In the genomic region with DNA sequence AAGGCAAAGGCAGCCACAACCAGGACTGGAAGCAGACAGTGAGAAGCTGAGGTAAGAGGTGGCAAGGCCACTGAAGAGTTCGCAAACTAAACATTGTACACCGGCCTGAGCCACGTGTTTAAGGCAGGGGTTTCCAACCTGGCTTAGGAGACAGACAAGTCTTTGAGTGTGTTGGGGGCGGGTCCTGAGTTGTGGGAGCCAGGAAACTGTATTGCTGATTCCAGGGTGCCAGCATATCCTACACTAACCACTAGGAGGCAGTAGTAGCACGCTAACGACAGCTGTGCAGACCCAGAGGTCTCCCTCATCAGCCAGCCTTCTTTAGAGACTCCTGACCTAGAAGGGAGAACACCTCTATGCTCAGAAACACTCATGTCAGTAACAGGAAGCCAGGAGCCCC, we compare ENCODE assay signal across 10 mouse cellular contexts. TPM values are rescaled to one million over a fixed set of nuclear protein-coding genes. Genes with fewer than 3 reads are reported as not detected.
DNase-seq lines count a peak whose midpoint lies in the region; ATAC-seq and TF ChIP-seq lines count a peak whose summit lies in the region.
"Had no signal": no experiment of that assay in that cellular context is flagged by ENCODE, and none has a peak within 500 bp of the region (broad histone marks: within the 10 kb centered on the region; RNA-seq: fewer than 3 reads in every experiment).

No protein-coding gene starts in this region.

- H3K27ac ChIP-seq in kidney, adult 2 months (ENCODE audit: insufficient read depth, low read depth, low read length), result no peak overlapping the region
- H3K27ac ChIP-seq in kidney, embryonic 15.5 days, result no peak overlapping the region
- H3K27ac ChIP-seq in MEL (ENCODE audit: control insufficient read depth, low read depth, low read length), result no peak overlapping the region
- H3K27ac ChIP-seq in lung, embryonic 14.5 days (ENCODE audit: low read depth), result no peak overlapping the region
- H3K27ac ChIP-seq: macrophage had no signal

- TF ChIP-seq POLR2A in kidney, adult 2 months (IDR thresholded peaks at IDR 0.05; ENCODE audit: low read depth, low read length), result no peak
- no peak for TF ChIP-seq POLR2A in MEL (IDR thresholded peaks at IDR 0.05; ENCODE audit: control insufficient read depth in 1 of 2, insufficient read depth in 1 of 2, low read depth in 1 of 2, low read length in 2 of 2, poor library complexity in 1 of 2)

- WGBS in kidney, adult 2 months, result 22% methylated on average over 6 of the region's 6 CpGs
- 16% methylated on average over 6 of the region's 6 CpGs for WGBS in kidney, embryonic 15.5 days
- 17% methylated on average over 6 of the region's 6 CpGs for WGBS in lung, embryonic 14.5 days

- TF ChIP-seq EP300 in MEL (IDR thresholded peaks at IDR 0.05; ENCODE audit: low read depth in 1 of 2, low read length in 2 of 2), result no peak

- no peaks in the 10 kb centered on the region for H3K9me3 ChIP-seq in kidney, embryonic 15.5 days (replicated peaks)
- H3K9me3 ChIP-seq in MEL (replicated peaks; ENCODE audit: insufficient read depth, low read length), result no peaks in the 10 kb centered on the region
- no peaks in the 10 kb centered on the region for H3K9me3 ChIP-seq in lung, embryonic 14.5 days (ENCODE audit: low read depth, low read length)

- no peak overlapping the region for H3K9ac ChIP-seq in kidney, embryonic 15.5 days
- H3K9ac ChIP-seq in MEL (ENCODE audit: control insufficient read depth, low read depth, low read length, poor library complexity, severe bottlenecking), result no peak overlapping the region
- no peak overlapping the region for H3K9ac ChIP-seq in lung, embryonic 14.5 days

- no peaks in the 10 kb centered on the region; the same call in 1 of the 2 replicates for H3K4me1 ChIP-seq in kidney, adult 2 months (ENCODE audit: control insufficient read depth, insufficient read depth, low read length)
- H3K4me1 ChIP-seq in kidney, embryonic 15.5 days, result peaks cover 6% of the 10 kb centered on the region; the same call in 1 of the 2 replicates
- no peaks in the 10 kb centered on the region for H3K4me1 ChIP-seq in MEL (ENCODE audit: control insufficient read depth in 1 of 2, insufficient read depth in 2 of 2, low read length in 2 of 2)
- H3K4me1 ChIP-seq in lung, embryonic 14.5 days (ENCODE audit: insufficient read depth), result no peaks in the 10 kb centered on the region

- no peak for ATAC-seq in kidney, embryonic 15.5 days (replicated peaks; ENCODE audit: low FRiP score)
- no peak for ATAC-seq in lung, embryonic 14.5 days (ENCODE audit: insufficient read depth)

- no peak overlapping the region for H3K4me3 ChIP-seq in kidney, adult 2 months (ENCODE audit: insufficient read depth, low read depth, low read length)
- no peak overlapping the region for H3K4me3 ChIP-seq in kidney, embryonic 15.5 days (replicated peaks)
- H3K4me3 ChIP-seq in MEL (ENCODE audit: control insufficient read depth in 1 of 2, insufficient read depth in 1 of 2, low read depth in 2 of 2, low read length in 2 of 2), result no peak overlapping the region
- H3K4me3 ChIP-seq in lung, embryonic 14.5 days (ENCODE audit: low read depth, low read length), result no peak overlapping the region

- TF ChIP-seq RAD21 in MEL (IDR thresholded peaks at IDR 0.05; ENCODE audit: low read depth, low read length), result peak; percentile 90

- H3K27me3 ChIP-seq in kidney, adult 2 months (replicated peaks; ENCODE audit: control insufficient read depth, insufficient read depth, low read length), result 0 out of 2 replicates have a peak, but pooled peaks cover 1% of the 10 kb centered on the region
- H3K27me3 ChIP-seq in kidney, embryonic 15.5 days, result no peaks in the 10 kb centered on the region
- peaks cover 31 to 41% of the 10 kb centered on the region in 2 experiments for H3K27me3 ChIP-seq in MEL (ENCODE audit: control insufficient read depth in 1 of 2, insufficient read depth in 2 of 2, low read length in 2 of 2)
- no peaks in the 10 kb centered on the region for H3K27me3 ChIP-seq in lung, embryonic 14.5 days (ENCODE audit: insufficient read depth, low read length)

- no peaks in the 10 kb centered on the region for H3K79me2 ChIP-seq in MEL (ENCODE audit: control insufficient read depth, insufficient read depth, low read length, poor library complexity)

- intact Hi-C loops in left cerebral cortex, postnatal 36 days (cut with DNase I), result loop anchor here (5.0 kb wide), 1 partner anchor 57 kb away; no protein-coding TSS in a partner anchor

- no peaks in the 10 kb centered on the region for H3K36me3 ChIP-seq in kidney, adult 2 months (ENCODE audit: control insufficient read depth, insufficient read depth, low read length)
- H3K36me3 ChIP-seq in kidney, embryonic 15.5 days, result no peaks in the 10 kb centered on the region
- no peaks in the 10 kb centered on the region for H3K36me3 ChIP-seq in MEL (ENCODE audit: control insufficient read depth in 1 of 2, insufficient read depth in 2 of 2, low read length in 2 of 2)
- no peaks in the 10 kb centered on the region for H3K36me3 ChIP-seq in lung, embryonic 14.5 days (ENCODE audit: insufficient read depth)

- peak; percentile 85 for TF ChIP-seq CTCF in kidney, adult 2 months (conservative IDR thresholded peaks at IDR 0.05; ENCODE audit: insufficient read depth, insufficient read length, low read depth, low read length)
- TF ChIP-seq CTCF in MEL (IDR thresholded peaks at IDR 0.05 in 2 of 3, conservative IDR thresholded peaks at IDR 0.05 in 1 of 3; ENCODE audit: control insufficient read depth in 1 of 3, insufficient read depth in 1 of 3, low read depth in 2 of 3, low read length in 3 of 3, poor library complexity in 1 of 3, severe bottlenecking in 1 of 3), result peak; percentile 83 to 90 (median 86)
- TF ChIP-seq CTCF in lung, embryonic 14.5 days (IDR thresholded peaks at IDR 0.05; ENCODE audit: low read depth), result peak; percentile 70

- no peak overlapping the region for H3K4me2 ChIP-seq in kidney, embryonic 15.5 days
- H3K4me2 ChIP-seq in lung, embryonic 14.5 days, result no peak overlapping the region

- peak; percentile 59 for DNase-seq in kidney, adult 2 months
- DNase-seq in MEL (ENCODE audit: low read depth, low spot score), result peak; percentile 82
- peak; percentile 69 for DNase-seq in embryo, embryonic 9.5 days (ENCODE audit: extremely low spot score)
- peak; percentile 68 for DNase-seq in lung, embryonic 14.5 days
- DNase-seq in thymus, postnatal 4 days, result peak; percentile 69
- no peak for DNase-seq in left cerebral cortex, postnatal 36 days (ENCODE audit: low spot score in 2 of 2)
- DNase-seq in layer of hippocampus, postnatal 10 days (ENCODE audit: low spot score in 2 of 2), result no peak

TF ChIP-seq in MEL, 35 proteins besides CTCF, POLR2A, EP300 and RAD21 (continues in another document):
- no peak for TF ChIP-seq MEF2A (IDR thresholded peaks at IDR 0.05; ENCODE audit: extremely low read depth, insufficient replicate concordance, low read depth, low read length, poor library complexity, severe bottlenecking)
- TF ChIP-seq SMC3 (IDR thresholded peaks at IDR 0.05; ENCODE audit: low read depth, low read length), result peak; percentile 80
- TF ChIP-seq CHD1 (IDR thresholded peaks at IDR 0.05; ENCODE audit: low read depth, low read length), result no peak
- TF ChIP-seq TAL1 (IDR thresholded peaks at IDR 0.05; ENCODE audit: low read length), result no peak
- TF ChIP-seq CHD2 (IDR thresholded peaks at IDR 0.05; ENCODE audit: low read length), result no peak
- TF ChIP-seq KAT2A (conservative IDR thresholded peaks at IDR 0.05; ENCODE audit: low read depth, low read length), result no peak
- 0 out of 2 replicates have a peak, but pooled peaks have one; percentile 34 for TF ChIP-seq MAZ (IDR thresholded peaks at IDR 0.05; ENCODE audit: low read depth, low read length)
- no peak for TF ChIP-seq ELF1 (IDR thresholded peaks at IDR 0.05; ENCODE audit: low read depth, low read length)
- TF ChIP-seq POLR2AphosphoS2 (IDR thresholded peaks at IDR 0.05; ENCODE audit: low read length), result no peak
- TF ChIP-seq E2F4 (IDR thresholded peaks at IDR 0.05; ENCODE audit: borderline replicate concordance, low read depth, low read length), result no peak
- TF ChIP-seq ETS1 (IDR thresholded peaks at IDR 0.05; ENCODE audit: low read depth, low read length), result no peak
- 0 out of 2 replicates have a peak, but pooled peaks have one; percentile 46 for TF ChIP-seq MYC (IDR thresholded peaks at IDR 0.05; ENCODE audit: low read depth, low read length)
- TF ChIP-seq GABPA (IDR thresholded peaks at IDR 0.05; ENCODE audit: low read depth, low read length), result no peak
- no peak for TF ChIP-seq NELFE (IDR thresholded peaks at IDR 0.05; ENCODE audit: low read depth, low read length)
- peak; percentile 82 for TF ChIP-seq ZC3H11A (IDR thresholded peaks at IDR 0.05; ENCODE audit: low read depth, low read length)

RNA-seq across cellular contexts. Expression of gene Irgm2, which starts 35.7 kb away (rescaled TPM):
- polyA plus RNA-seq in kidney, adult 2 months (2012; rRNA removed), result 14.7 and 18.9 TPM in 2 replicates
- polyA plus RNA-seq in kidney, embryonic 15.5 days (2015; fragmentation: Nextera tagmentation; extraction: Ambion mirVana), result 2.1 and 2.4 TPM in 2 replicates
- total RNA-seq in MEL (2012; rRNA removed), result 0.49 and 1.1 TPM in 2 replicates
- polyA plus RNA-seq in MEL (2012; ENCODE audit: insufficient read depth in 1 of 2, insufficient read length in 2 of 2, low read depth in 1 of 2, low replicate concordance in 2 of 2, missing spikeins in 1 of 2), result 1 to 10 TPM in 1 of 2 experiments, not detected in 1; 1.1 TPM
- 1.8 and 1.9 TPM in 2 replicates for polyA plus RNA-seq in lung, embryonic 14.5 days (2014; fragmentation: Nextera tagmentation; extraction: Ambion mirVana)
- 1 to 10 TPM; 2.3 to 2.7 TPM for total RNA-seq in left cerebral cortex, postnatal 36 days (2021)
- 1 to 10 TPM; 1.2 to 1.6 TPM for total RNA-seq in layer of hippocampus, postnatal 10 days (2021)

RNA-seq across cellular contexts. Expression of gene Igtp, which starts 35.8 kb away (rescaled TPM):
- 15.9 and 18.6 TPM in 2 replicates for polyA plus RNA-seq in kidney, adult 2 months (2012; rRNA removed)
- 4.5 and 4.6 TPM in 2 replicates for polyA plus RNA-seq in kidney, embryonic 15.5 days (2015; fragmentation: Nextera tagmentation; extraction: Ambion mirVana)
- 2.9 and 3.7 TPM in 2 replicates for total RNA-seq in MEL (2012; rRNA removed)
- 1 to 10 TPM in 1 of 2 experiments, not detected in 1; 3.6 TPM for polyA plus RNA-seq in MEL (2012; ENCODE audit: insufficient read depth in 1 of 2, insufficient read length in 2 of 2, low read depth in 1 of 2, low replicate concordance in 2 of 2, missing spikeins in 1 of 2)
- 3.7 and 4.3 TPM in 2 replicates for polyA plus RNA-seq in lung, embryonic 14.5 days (2014; fragmentation: Nextera tagmentation; extraction: Ambion mirVana)
- total RNA-seq in left cerebral cortex, postnatal 36 days (2021), result 1 to 10 TPM; 3.6 to 3.8 TPM
- under 1 TPM; 0.85 to 0.94 TPM for total RNA-seq in layer of hippocampus, postnatal 10 days (2021)

RNA-seq across cellular contexts. Expression of gene 4930438A08Rik, which starts 39.4 kb away (rescaled TPM):
- not detected in 2 replicates for polyA plus RNA-seq in kidney, adult 2 months (2012; rRNA removed)
- polyA plus RNA-seq in kidney, embryonic 15.5 days (2015; fragmentation: Nextera tagmentation; extraction: Ambion mirVana), result 0.18 TPM in 1 of 2 replicates, not detected in the other
- not detected in 2 replicates for total RNA-seq in MEL (2012; rRNA removed)
- polyA plus RNA-seq in MEL (2012; ENCODE audit: insufficient read depth in 1 of 2, insufficient read length in 2 of 2, low read depth in 1 of 2, low replicate concordance in 2 of 2, missing spikeins in 1 of 2), result not detected
- polyA plus RNA-seq in lung, embryonic 14.5 days (2014; fragmentation: Nextera tagmentation; extraction: Ambion mirVana), result not detected in 2 replicates
- total RNA-seq in left cerebral cortex, postnatal 36 days (2021), result not detected
- not detected for total RNA-seq in layer of hippocampus, postnatal 10 days (2021)
- polyA plus RNA-seq: frontal cortex, adult 2 months had no signal

Comparison
In these comparisons a context has a peak if more than half of its experiments do, and no peak if none do; other contexts are left out.
1. DNase-seq: peak in kidney, adult 2 months (single experiment), MEL (single experiment), embryo, embryonic 9.5 days (single experiment), lung, embryonic 14.5 days (single experiment) and thymus, postnatal 4 days (single experiment); none in left cerebral cortex, postnatal 36 days (0 of 2) and layer of hippocampus, postnatal 10 days (0 of 2).
2. Peak in every context shown above with its lines, with median percentiles within 50 percentile points of each other: CTCF ChIP-seq.